Mouse (Mus musculus) erythroblast, embryonic 14.5 days (primary cell): ENCODE measurements around the gene Arl5c.

Experiments
- GATA1 ChIP-seq: IDR thresholded peaks from 2 replicates; pipeline ENCODE4 v1.6.1; 2012; ENCODE audit warnings: low read length, inconsistent platforms, mixed read lengths
- TAL1 ChIP-seq: IDR thresholded peaks from 3 replicates; pipeline ENCODE4 v1.6.1; 2012; ENCODE audit warnings: low read length, inconsistent platforms, mixed read lengths

DNA sequence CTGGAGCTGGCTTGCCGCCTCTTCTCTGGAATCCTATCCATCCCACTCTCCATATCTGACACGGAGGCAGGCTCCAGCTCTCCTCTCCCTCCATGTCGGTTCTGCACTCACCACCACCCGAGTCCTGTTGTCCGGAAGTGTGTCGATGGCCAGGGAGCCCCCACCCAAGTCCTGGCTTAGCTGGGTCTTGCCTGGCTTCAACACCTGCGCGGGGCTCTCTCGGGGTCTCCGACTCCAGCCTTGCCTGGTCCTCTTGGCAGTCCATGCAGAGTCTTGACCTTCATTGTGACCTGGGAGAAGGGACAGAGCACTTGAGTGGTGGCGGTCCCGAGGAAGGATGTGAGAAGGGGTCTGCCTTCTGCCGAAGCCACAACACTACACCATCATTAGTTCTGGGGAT is 17.6 kb downstream of the Arl5c start:
- TF ChIP-seq GATA1, result no peak
- TF ChIP-seq TAL1, result no peak
